Mouse (Mus musculus) ES-Bruce4 (cell line): Measurements from ENCODE around the gene Gm884. TPM values are rescaled to one million over a fixed set of nuclear protein-coding genes. Genes with fewer than 3 reads are reported as not detected.

Experiments used
- H3K27ac ChIP-seq: 2 replicates; pipeline ENCODE4 v1.5.1; 2012; ENCODE audit warnings: low read length, inconsistent platforms; ENCODE audit not compliant: insufficient read depth
- H3K27me3 ChIP-seq: 2 replicates; pipeline ENCODE4 v1.6.1; 2012; ENCODE audit warnings: mild to moderate bottlenecking, low read length, inconsistent platforms; ENCODE audit not compliant: control insufficient read depth, poor library complexity, insufficient read depth, severe bottlenecking
- H3K36me3 ChIP-seq: 2 replicates; pipeline ENCODE4 v1.6.1; 2012; ENCODE audit warnings: inconsistent platforms, mild to moderate bottlenecking, low read length, moderate library complexity; ENCODE audit not compliant: control insufficient read depth, poor library complexity, insufficient read depth, severe bottlenecking
- H3K4me1 ChIP-seq: one replicate; pipeline ENCODE4 v1.8.1; 2011; ENCODE audit warnings: low read length; ENCODE audit not compliant: control insufficient read depth, insufficient read depth
- H3K4me3 ChIP-seq: 2 replicates; pipeline ENCODE4 v1.5.1; 2011; ENCODE audit warnings: low read depth, mild to moderate bottlenecking, low read length
- H3K9ac ChIP-seq: 2 replicates; pipeline ENCODE4 v1.6.1; 2012; ENCODE audit warnings: low read depth, mild to moderate bottlenecking, inconsistent platforms; ENCODE audit not compliant: poor library complexity, severe bottlenecking
- H3K9me3 ChIP-seq: replicated peaks from 2 replicates; pipeline ENCODE4 v1.6.1; 2012; ENCODE audit warnings: mild to moderate bottlenecking, low read length, inconsistent platforms; ENCODE audit not compliant: control insufficient read depth, poor library complexity, insufficient read depth, severe bottlenecking
- CTCF ChIP-seq: IDR thresholded peaks from one replicate; pipeline ENCODE4 v1.8.1; 2011; ENCODE audit warnings: low read depth, low read length
- EP300 ChIP-seq: IDR thresholded peaks from 2 replicates; pipeline ENCODE4 v1.6.1; 2011; ENCODE audit warnings: low read depth, low read length; ENCODE audit not compliant: insufficient read depth
- POLR2A ChIP-seq: IDR thresholded peaks from one replicate; pipeline ENCODE4 v1.8.1; 2011; ENCODE audit warnings: low read length; ENCODE audit not compliant: insufficient read depth
- polyA plus RNA-seq: library from polyadenylated mRNA; stranded (reverse); fragments of >200 nt; gene quantifications from 2 replicates; pipeline ENCODE4 v1.2.4, GENCODE M21; 2011; ENCODE audit warnings: low read depth; ENCODE audit not compliant: missing spikeins, insufficient read depth, insufficient read length

The Gm884 gene
- polyA plus RNA-seq, 1 experiment, result not detected

DNA sequence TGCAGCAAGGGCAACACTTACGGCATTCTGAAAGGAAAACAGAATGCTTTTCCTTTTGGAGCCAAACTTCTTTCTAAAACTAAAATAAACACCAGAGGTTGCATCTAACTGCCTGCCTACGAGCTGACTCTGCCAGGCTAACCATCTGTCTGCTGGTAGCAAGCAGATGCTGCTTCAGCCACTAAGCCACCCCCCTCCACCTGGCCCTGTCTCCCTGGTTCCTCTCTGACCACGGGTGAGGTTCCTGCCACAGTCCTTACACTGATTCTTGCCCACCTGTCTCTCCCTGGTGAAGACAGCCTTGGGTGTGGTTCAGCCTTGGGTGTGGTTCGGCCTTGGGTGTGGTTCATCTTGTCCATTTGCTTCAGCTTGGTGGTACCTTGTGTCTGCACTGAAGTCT, 40.9 kb upstream of the Gm884 start:
- Histone ChIP-seq H3K4me1 (no peaks in the 10 kb centered on the region), H3K27me3 (no peaks in the 10 kb centered on the region), H3K27ac (no peak overlapping the region), H3K36me3 (no peaks in the 10 kb centered on the region), H3K9ac (no peak overlapping the region), H3K9me3 (no peaks in the 10 kb centered on the region), H3K4me3 (no peak overlapping the region)
- no peak for TF ChIP-seq EP300
- no peak for TF ChIP-seq CTCF
- TF ChIP-seq POLR2A, result no peak

DNA sequence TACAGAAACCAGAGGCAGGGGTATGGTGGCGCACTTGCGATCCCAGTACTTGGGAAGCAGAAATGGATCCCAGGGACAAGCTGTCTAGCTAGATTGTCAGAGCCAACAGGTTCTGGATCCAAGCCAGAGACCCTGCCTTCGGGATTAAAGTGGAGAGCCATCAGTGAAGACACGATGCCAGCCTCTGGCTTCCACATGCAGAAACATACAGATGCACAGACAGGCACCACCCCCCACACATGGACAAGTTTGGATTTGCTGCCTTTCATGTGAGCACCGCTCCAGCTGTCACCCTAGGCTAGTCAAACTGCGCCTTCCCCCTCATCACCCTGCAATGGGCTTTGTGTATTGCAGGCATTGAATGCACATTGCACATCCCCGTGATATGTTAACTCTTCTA, 37.2 kb upstream of the Gm884 start:
- H3K9me3 ChIP-seq, result no peaks in the 10 kb centered on the region

GRCm38 (mm10) chr11:103656520-103656919, 35.6 kb upstream of the Gm884 start:
- Histone ChIP-seq H3K9me3 (no peaks in the 10 kb centered on the region), H3K36me3 (no peaks in the 10 kb centered on the region), H3K4me1 (no peaks in the 10 kb centered on the region), H3K27me3 (no peaks in the 10 kb centered on the region; the same call in none of the 2 replicates), H3K9ac (no peak overlapping the region), H3K4me3 (no peak overlapping the region), H3K27ac (no peak overlapping the region)
- TF ChIP-seq POLR2A (no peak), CTCF (peak; percentile 1), EP300 (no peak)

More for the DNA sequence above, 37.2 kb upstream of the Gm884 start:
- TF ChIP-seq POLR2A (no peak), CTCF (no peak), EP300 (no peak)
- no peaks in the 10 kb centered on the region for H3K27me3 ChIP-seq
- H3K4me1 ChIP-seq, result no peaks in the 10 kb centered on the region
- H3K4me3 ChIP-seq, result no peak overlapping the region
- H3K36me3 ChIP-seq, result no peaks in the 10 kb centered on the region
- no peak overlapping the region for H3K27ac ChIP-seq
- H3K9ac ChIP-seq, result no peak overlapping the region

DNA sequence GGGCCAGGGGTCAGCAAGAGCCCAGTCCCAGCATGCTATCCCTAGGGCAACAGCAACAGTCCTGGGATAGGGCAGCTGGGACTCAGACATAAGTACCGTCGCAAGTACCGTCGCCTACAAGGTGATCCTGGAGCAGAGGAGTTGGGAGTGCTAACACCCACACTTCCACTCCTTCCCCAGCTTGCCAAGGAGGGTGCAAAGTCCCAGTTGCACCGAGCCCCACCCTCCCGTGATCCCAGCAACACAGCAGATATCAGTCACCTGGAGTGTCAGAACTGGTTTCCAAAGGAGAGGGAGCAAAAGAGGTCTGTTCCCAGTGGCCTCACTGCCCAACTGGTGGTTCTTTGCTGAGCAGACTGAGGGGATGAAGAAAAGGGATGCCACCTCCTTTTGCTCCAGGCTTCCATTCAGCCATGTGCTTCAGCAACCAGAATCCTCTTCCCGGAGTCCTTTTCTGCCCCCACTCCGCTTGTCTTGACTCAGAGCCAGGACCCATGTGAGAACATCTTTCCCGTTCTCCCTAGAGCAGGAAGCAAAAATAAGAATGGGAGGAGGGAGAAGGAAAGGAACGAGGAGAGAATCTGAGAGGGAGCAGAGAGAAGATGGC, 32.5 kb upstream of the Gm884 start:
- H3K27ac ChIP-seq, result no peak overlapping the region
- no peak overlapping the region for H3K9ac ChIP-seq
- H3K4me1 ChIP-seq, result no peaks in the 10 kb centered on the region
- H3K36me3 ChIP-seq, result no peaks in the 10 kb centered on the region
- H3K9me3 ChIP-seq, result no peaks in the 10 kb centered on the region
- no peak for TF ChIP-seq EP300
- TF ChIP-seq POLR2A, result no peak
- no peak for TF ChIP-seq CTCF
- H3K4me3 ChIP-seq, result no peak overlapping the region
- H3K27me3 ChIP-seq, result peaks cover 9% of the 10 kb centered on the region

DNA sequence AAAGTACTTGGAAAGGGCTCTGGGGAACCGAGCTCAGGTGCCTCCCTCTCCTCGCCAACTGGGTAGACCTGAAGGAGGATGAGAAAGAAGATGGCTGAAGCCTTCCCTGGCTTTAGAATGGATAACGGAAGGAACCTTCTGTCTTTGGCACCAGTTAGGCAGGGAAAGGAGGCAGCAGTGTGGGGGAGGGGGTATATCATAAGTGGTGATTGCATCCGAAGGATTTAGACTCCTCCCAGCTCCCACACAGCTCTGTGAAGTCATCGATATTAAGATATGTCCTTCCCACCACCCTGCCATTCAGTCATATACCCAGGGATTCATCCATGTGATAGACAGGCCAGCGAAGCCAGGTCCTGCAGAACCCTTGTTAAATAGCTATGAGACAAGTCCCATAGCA, 30.5 kb upstream of the Gm884 start:
- H3K36me3 ChIP-seq, result no peaks in the 10 kb centered on the region
- no peak overlapping the region for H3K27ac ChIP-seq
- no peak overlapping the region for H3K9ac ChIP-seq
- no peak overlapping the region for H3K4me3 ChIP-seq
- H3K4me1 ChIP-seq, result no peaks in the 10 kb centered on the region
- H3K27me3 ChIP-seq, result peaks cover 9% of the 10 kb centered on the region
- H3K9me3 ChIP-seq, result no peaks in the 10 kb centered on the region
- TF ChIP-seq EP300 (no peak), POLR2A (no peak), CTCF (no peak)

DNA sequence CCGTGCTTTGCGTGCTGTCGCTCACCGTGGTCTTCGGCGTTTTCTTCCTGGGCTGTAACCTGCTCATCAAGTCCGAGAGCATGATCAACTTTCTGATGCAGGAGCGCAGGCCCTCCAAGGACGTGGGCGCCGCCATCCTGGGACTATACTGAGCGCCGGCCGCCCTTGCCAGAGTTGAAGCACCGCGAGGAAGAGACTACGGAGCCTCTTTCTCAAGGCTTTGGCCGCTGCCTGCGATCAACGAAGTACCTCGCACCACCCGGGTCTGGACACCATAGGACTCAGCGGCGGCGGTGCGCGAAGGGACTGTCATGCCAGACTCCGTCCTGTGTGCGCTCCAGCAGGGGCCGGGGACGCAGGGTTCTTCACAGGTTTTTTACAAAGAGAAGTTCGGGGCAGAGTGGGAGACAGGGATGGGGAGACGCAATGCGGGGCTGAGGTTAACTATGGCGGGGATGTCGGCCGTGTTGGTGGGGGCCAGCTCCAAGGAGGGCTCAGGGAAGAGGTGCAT, 29.1 kb upstream of the Gm884 start:
- Histone ChIP-seq H3K36me3 (no peaks in the 10 kb centered on the region), H3K4me3 (peak overlapping the region; percentile 32), H3K9me3 (no peaks in the 10 kb centered on the region), H3K27me3 (peaks cover 9% of the 10 kb centered on the region), H3K9ac (peak overlapping the region; percentile 31; the same call in 1 of the 2 replicates), H3K4me1 (no peaks in the 10 kb centered on the region), H3K27ac (no peak overlapping the region)
- TF ChIP-seq EP300, result no peak
- no peak for TF ChIP-seq CTCF
- TF ChIP-seq POLR2A, result no peak
